ENCODE assay signal across 20 mouse cellular contexts in the genomic region with DNA sequence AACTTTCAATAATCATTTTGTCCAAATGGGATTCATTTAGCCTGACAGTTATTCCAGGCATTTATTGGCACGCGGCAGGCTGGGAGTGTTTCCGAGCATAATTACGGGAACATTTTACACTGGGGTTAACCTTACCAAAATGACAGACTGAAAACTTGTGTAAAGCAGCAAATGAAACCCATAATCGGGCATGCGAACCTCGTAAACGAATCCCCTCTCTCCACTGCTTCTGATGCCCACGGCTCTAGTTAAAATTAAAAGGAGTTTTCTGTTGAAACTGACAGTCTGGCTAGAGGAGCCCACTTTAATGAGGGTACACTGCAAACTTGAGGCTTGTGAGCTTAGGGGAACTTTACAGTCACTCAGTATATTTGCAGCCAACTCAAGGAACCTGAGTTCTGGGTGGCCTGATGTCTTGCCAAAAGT.
DNase-seq lines count a peak whose midpoint lies in the region; ATAC-seq lines count a peak whose summit lies in the region.
"Had no signal": no experiment of that assay in that cellular context is flagged by ENCODE, and none has a peak within 500 bp of the region (broad histone marks: within the 10 kb centered on the region; RNA-seq: fewer than 3 reads in every experiment).

No protein-coding gene starts in this region.

- 40% methylated on average over 9 of the region's 9 CpGs for WGBS in embryonic facial prominence, embryonic 13.5 days
- WGBS in embryonic facial prominence, embryonic 10.5 days = 77% methylated on average over 9 of the region's 9 CpGs
- WGBS in kidney, embryonic 15.5 days = 60% methylated on average over 9 of the region's 9 CpGs
- 61% methylated on average over 9 of the region's 9 CpGs for WGBS in neural tube, embryonic 13.5 days

- H3K4me2 ChIP-seq in embryonic facial prominence, embryonic 13.5 days = no peak overlapping the region
- no peak overlapping the region for H3K4me2 ChIP-seq in kidney, embryonic 15.5 days
- H3K4me2 ChIP-seq in neural tube, embryonic 13.5 days = no peak overlapping the region
- H3K4me2 ChIP-seq: heart, embryonic 11.5 days; liver, embryonic 12.5 days; neural tube, embryonic 12.5 days had no signal

- peaks cover 23% of the 10 kb centered on the region for H3K4me1 ChIP-seq in embryonic facial prominence, embryonic 13.5 days
- H3K4me1 ChIP-seq in embryonic facial prominence, embryonic 10.5 days = 0 out of 2 replicates have a peak, but pooled peaks cover 7% of the 10 kb centered on the region
- H3K4me1 ChIP-seq in kidney, embryonic 15.5 days = peaks cover 9% of the 10 kb centered on the region; the same call in 1 of the 2 replicates
- H3K4me1 ChIP-seq in neural tube, embryonic 13.5 days (replicated peaks) = peaks cover 23% of the 10 kb centered on the region
- H3K4me1 ChIP-seq: liver, embryonic 12.5 days; megakaryocyte, embryonic 14.5 days had no signal

- no peak overlapping the region for H3K9ac ChIP-seq in embryonic facial prominence, embryonic 13.5 days
- H3K9ac ChIP-seq in kidney, embryonic 15.5 days = no peak overlapping the region
- no peak overlapping the region for H3K9ac ChIP-seq in neural tube, embryonic 13.5 days
- H3K9ac ChIP-seq: liver, embryonic 12.5 days; neural tube, embryonic 12.5 days had no signal

- H3K27me3 ChIP-seq in embryonic facial prominence, embryonic 13.5 days = 0 out of 2 replicates have a peak, but pooled peaks cover 4% of the 10 kb centered on the region
- no peaks in the 10 kb centered on the region for H3K27me3 ChIP-seq in embryonic facial prominence, embryonic 10.5 days (replicated peaks; ENCODE audit: low read depth, poor library complexity, severe bottlenecking)
- no peaks in the 10 kb centered on the region for H3K27me3 ChIP-seq in kidney, embryonic 15.5 days
- no peaks in the 10 kb centered on the region for H3K27me3 ChIP-seq in neural tube, embryonic 13.5 days
- H3K27me3 ChIP-seq: liver, embryonic 12.5 days; megakaryocyte, embryonic 14.5 days; neural tube, embryonic 12.5 days had no signal

- H3K9me3 ChIP-seq in embryonic facial prominence, embryonic 13.5 days = no peaks in the 10 kb centered on the region
- H3K9me3 ChIP-seq in embryonic facial prominence, embryonic 10.5 days = no peaks in the 10 kb centered on the region
- H3K9me3 ChIP-seq in kidney, embryonic 15.5 days (replicated peaks) = no peaks in the 10 kb centered on the region
- H3K9me3 ChIP-seq in neural tube, embryonic 13.5 days = no peaks in the 10 kb centered on the region
- H3K9me3 ChIP-seq: liver, embryonic 12.5 days; megakaryocyte, embryonic 14.5 days; neural tube, embryonic 12.5 days had no signal

- H3K27ac ChIP-seq in embryonic facial prominence, embryonic 13.5 days = peak overlapping the region; percentile 3; the same call in 1 of the 2 replicates
- no peak overlapping the region for H3K27ac ChIP-seq in embryonic facial prominence, embryonic 10.5 days (replicated peaks)
- H3K27ac ChIP-seq in kidney, embryonic 15.5 days = no peak overlapping the region
- 0 out of 2 replicates have a peak overlapping the region, but pooled peaks have one; percentile 28 for H3K27ac ChIP-seq in neural tube, embryonic 13.5 days (replicated peaks)
- H3K27ac ChIP-seq: liver, embryonic 12.5 days; neural tube, embryonic 12.5 days had no signal

- DNase-seq in embryonic facial prominence, embryonic 10.5 days (ENCODE audit: low spot score) = no peak
- DNase-seq in kidney, postnatal 10 days = peak; percentile 14
- DNase-seq in neural tube, embryonic 10.5 days (ENCODE audit: extremely low spot score, low spot score) = no peak
- no peak for DNase-seq in spleen, adult 18-20 months
- no peak for DNase-seq in T-cell, adult 2 months (ENCODE audit: low spot score)
- DNase-seq: adrenal gland, adult 8-10 months; cerebellum, adult 18-20 months; gastrocnemius, postnatal 36 days; heart, postnatal 14 days; kidney, postnatal 25 days; right cerebral cortex, postnatal 14 days; thymus, postnatal 14 days had no signal

- ATAC-seq in embryonic facial prominence, embryonic 13.5 days (ENCODE audit: insufficient number of reproducible peaks, insufficient read depth, low FRiP score, low TSS enrichment, low read depth) = no peak
- no peak for ATAC-seq in kidney, embryonic 15.5 days (replicated peaks; ENCODE audit: low FRiP score)
- peak; percentile 52 for ATAC-seq in neural tube, embryonic 13.5 days (ENCODE audit: low read depth)
- ATAC-seq: liver, embryonic 12.5 days; midbrain, embryonic 16.5 days had no signal

- no peaks in the 10 kb centered on the region for H3K36me3 ChIP-seq in embryonic facial prominence, embryonic 13.5 days
- H3K36me3 ChIP-seq in embryonic facial prominence, embryonic 10.5 days (replicated peaks) = no peaks in the 10 kb centered on the region
- no peaks in the 10 kb centered on the region for H3K36me3 ChIP-seq in kidney, embryonic 15.5 days
- no peaks in the 10 kb centered on the region for H3K36me3 ChIP-seq in neural tube, embryonic 13.5 days
- H3K36me3 ChIP-seq: liver, embryonic 12.5 days; neural tube, embryonic 12.5 days had no signal

- H3K4me3 ChIP-seq in embryonic facial prominence, embryonic 13.5 days = no peak overlapping the region
- no peak overlapping the region for H3K4me3 ChIP-seq in embryonic facial prominence, embryonic 10.5 days
- H3K4me3 ChIP-seq in kidney, embryonic 15.5 days (replicated peaks) = no peak overlapping the region
- no peak overlapping the region for H3K4me3 ChIP-seq in neural tube, embryonic 13.5 days
- H3K4me3 ChIP-seq: liver, embryonic 12.5 days; megakaryocyte, embryonic 14.5 days; neural tube, embryonic 12.5 days had no signal

Comparison
In these comparisons a context has a peak if more than half of its experiments do, and no peak if none do; other contexts are left out.
1. H3K27ac ChIP-seq: peak in embryonic facial prominence, embryonic 13.5 days (single experiment) and neural tube, embryonic 13.5 days (single experiment); none in embryonic facial prominence, embryonic 10.5 days (single experiment) and kidney, embryonic 15.5 days (single experiment).